ENCODE assay signal across 24 mouse cellular contexts in the genomic region with DNA sequence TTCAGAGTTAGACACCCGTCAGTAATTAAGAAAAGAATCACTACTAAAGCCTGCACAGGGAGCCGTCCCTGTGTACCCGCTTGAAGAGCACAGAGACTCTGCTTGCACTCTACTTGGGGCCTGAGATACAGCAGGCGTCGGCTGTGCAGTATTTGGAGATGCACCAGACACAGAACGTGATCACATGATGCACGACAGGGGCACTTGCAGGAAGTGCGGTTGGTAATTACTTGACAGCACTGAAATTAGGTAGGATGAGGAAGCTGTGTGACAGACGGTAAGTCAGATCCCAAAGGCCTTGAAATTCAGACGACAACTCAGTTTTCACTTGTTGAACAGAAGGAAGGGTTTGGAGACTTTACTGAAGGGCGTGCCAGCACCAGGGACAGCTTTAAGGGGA. TPM values are rescaled to one million over a fixed set of nuclear protein-coding genes. Genes with fewer than 3 reads are reported as not detected.
DNase-seq lines count a peak whose midpoint lies in the region; ATAC-seq and TF ChIP-seq lines count a peak whose summit lies in the region.
"Had no signal": no experiment of that assay in that cellular context is flagged by ENCODE, and none has a peak within 500 bp of the region (broad histone marks: within the 10 kb centered on the region; RNA-seq: fewer than 3 reads in every experiment).

No protein-coding gene starts in this region.

- H3K4me2 ChIP-seq in forebrain, postnatal 0 days (ENCODE audit: low read depth) = no peak overlapping the region
- H3K4me2 ChIP-seq: embryonic facial prominence, embryonic 15.5 days; heart, embryonic 11.5 days; hindbrain, embryonic 13.5 days; limb, embryonic 13.5 days; liver, embryonic 15.5 days; stomach, embryonic 15.5 days had no signal

- no peaks in the 10 kb centered on the region for H3K27me3 ChIP-seq in splenic B cell, adult 2 months (ENCODE audit: control insufficient read depth, insufficient read depth, low read length, poor library complexity, severe bottlenecking)
- no peaks in the 10 kb centered on the region for H3K27me3 ChIP-seq in forebrain, postnatal 0 days (ENCODE audit: insufficient read depth, low read length)
- H3K27me3 ChIP-seq: embryonic facial prominence, embryonic 15.5 days; hindbrain, embryonic 13.5 days; limb, embryonic 13.5 days; liver, embryonic 15.5 days; stomach, embryonic 15.5 days had no signal

- no peak for TF ChIP-seq CTCF in forebrain, postnatal 0 days (IDR thresholded peaks at IDR 0.05; ENCODE audit: low read depth)

- no peak overlapping the region for H3K27ac ChIP-seq in forebrain, postnatal 0 days (ENCODE audit: low read depth, low read length)
- H3K27ac ChIP-seq: embryonic facial prominence, embryonic 15.5 days; forebrain, embryonic 10.5 days; hindbrain, embryonic 13.5 days; kidney, postnatal 0 days; limb, embryonic 13.5 days; liver, embryonic 15.5 days; stomach, embryonic 15.5 days had no signal

- ATAC-seq in common myeloid progenitor, adult 5-6 weeks (replicated peaks; ENCODE audit: low read depth, poor library complexity, severe bottlenecking) = peak; percentile 56; the same call in 1 of the 2 replicates
- no peak for ATAC-seq in forebrain, postnatal 0 days
- ATAC-seq in frontal cortex, adult (ENCODE audit: low TSS enrichment) = no peak
- ATAC-seq: midbrain, embryonic 16.5 days had no signal

- no peak overlapping the region for H3K4me3 ChIP-seq in forebrain, postnatal 0 days (ENCODE audit: low read depth, low read length)
- H3K4me3 ChIP-seq: embryonic facial prominence, embryonic 15.5 days; forebrain, embryonic 10.5 days; hindbrain, embryonic 13.5 days; limb, embryonic 13.5 days; liver, embryonic 15.5 days; stomach, embryonic 15.5 days had no signal

- WGBS in forebrain, postnatal 0 days = 71% methylated on average over 11 of the region's 11 CpGs

- no peaks in the 10 kb centered on the region; the same call in 1 of the 2 replicates for H3K36me3 ChIP-seq in splenic B cell, adult 2 months (ENCODE audit: control insufficient read depth, insufficient read depth, low read length, poor library complexity, severe bottlenecking)
- peaks cover 33% of the 10 kb centered on the region for H3K36me3 ChIP-seq in forebrain, postnatal 0 days (ENCODE audit: insufficient read depth)

- peak; percentile 68 to 69 for DNase-seq in spleen, postnatal 36 days (ENCODE audit: low spot score in 2 of 2)
- no peak for DNase-seq in spleen, adult 12 weeks (ENCODE audit: low spot score)
- DNase-seq in splenic B cell, adult 2 months (ENCODE audit: low read depth, low spot score) = peak; percentile 76
- DNase-seq in forebrain, postnatal 0 days = no peak
- no peak for DNase-seq in yolk sac, embryonic 10.5 days (ENCODE audit: low spot score)
- DNase-seq in layer of hippocampus, postnatal 25 days (ENCODE audit: extremely low spot score in 1 of 2, low spot score in 1 of 2) = no peak
- DNase-seq: adrenal gland, postnatal 25 days; cerebellum, postnatal 10 days; embryo, embryonic 11 days; gastrocnemius, postnatal 36 days; heart, postnatal 14 days; kidney, adult 11 months; lung, postnatal 10 days had no signal

- no peak overlapping the region for H3K9ac ChIP-seq in forebrain, postnatal 0 days
- H3K9ac ChIP-seq: embryonic facial prominence, embryonic 15.5 days; hindbrain, embryonic 13.5 days; limb, embryonic 13.5 days; liver, embryonic 15.5 days; stomach, embryonic 15.5 days had no signal

- H3K9me3 ChIP-seq in forebrain, postnatal 0 days (ENCODE audit: low read length) = no peaks in the 10 kb centered on the region
- H3K9me3 ChIP-seq: embryonic facial prominence, embryonic 15.5 days; forebrain, embryonic 10.5 days; hindbrain, embryonic 13.5 days; limb, embryonic 13.5 days; liver, embryonic 15.5 days; stomach, embryonic 15.5 days had no signal

- no peaks in the 10 kb centered on the region for H3K4me1 ChIP-seq in forebrain, postnatal 0 days (ENCODE audit: insufficient read depth)
- H3K4me1 ChIP-seq: forebrain, embryonic 10.5 days; limb, embryonic 13.5 days; liver, embryonic 15.5 days; stomach, embryonic 15.5 days had no signal

RNA-seq across cellular contexts. Expression of gene Cdkl1, which starts 47.3 kb away (rescaled TPM):
- total RNA-seq in common myeloid progenitor, adult 5-6 weeks (2017) = 0.09 TPM in 1 of 2 replicates, not detected in the other
- total RNA-seq in forebrain, postnatal 0 days (2014; rRNA removed) = 30.8 and 35.7 TPM in 2 replicates
- polyA plus RNA-seq in forebrain, postnatal 0 days (2015; fragmentation: Nextera tagmentation; extraction: Ambion mirVana) = 13.7 and 16.9 TPM in 2 replicates
- total RNA-seq in layer of hippocampus, postnatal 25 days (2021) = 10 to 100 TPM; 20.5 to 20.9 TPM

RNA-seq across cellular contexts. Expression of gene Atl1, which starts 54.0 kb away (rescaled TPM):
- total RNA-seq in common myeloid progenitor, adult 5-6 weeks (2017) = 1.6 TPM in 2 replicates
- 156 and 163 TPM in 2 replicates for total RNA-seq in forebrain, postnatal 0 days (2014; rRNA removed)
- polyA plus RNA-seq in forebrain, postnatal 0 days (2015; fragmentation: Nextera tagmentation; extraction: Ambion mirVana) = 97.6 and 132 TPM in 2 replicates
- 100 to 1,000 TPM; 201 to 202 TPM for total RNA-seq in layer of hippocampus, postnatal 25 days (2021)

RNA-seq across cellular contexts. Expression of gene Map4k5, which starts 54.6 kb away (rescaled TPM):
- 26.6 and 57.0 TPM in 2 replicates for total RNA-seq in common myeloid progenitor, adult 5-6 weeks (2017)
- total RNA-seq in forebrain, postnatal 0 days (2014; rRNA removed) = 46.8 and 47.6 TPM in 2 replicates
- polyA plus RNA-seq in forebrain, postnatal 0 days (2015; fragmentation: Nextera tagmentation; extraction: Ambion mirVana) = 16.8 and 20.4 TPM in 2 replicates
- 10 to 100 TPM; 44.4 to 51.4 TPM for total RNA-seq in layer of hippocampus, postnatal 25 days (2021)

Comparison
In these comparisons a context has a peak if more than half of its experiments do, and no peak if none do; other contexts are left out.
1. DNase-seq: peak in spleen, postnatal 36 days (2 of 2) and splenic B cell, adult 2 months (single experiment); none in spleen, adult 12 weeks (single experiment), forebrain, postnatal 0 days (single experiment), yolk sac, embryonic 10.5 days (single experiment) and layer of hippocampus, postnatal 25 days (0 of 2).
2. RNA of gene Cdkl1, which starts 47.3 kb away (total RNA-seq): 30.8 to 35.7 TPM in forebrain, postnatal 0 days and 20.5 to 20.9 TPM in layer of hippocampus, postnatal 25 days; 0.09 TPM in common myeloid progenitor, adult 5-6 weeks; every median in the first group is over 10 times any median in the second.
3. RNA of gene Atl1, which starts 54.0 kb away (total RNA-seq): 201 to 202 TPM in layer of hippocampus, postnatal 25 days and 156 to 163 TPM in forebrain, postnatal 0 days; 1.6 TPM in common myeloid progenitor, adult 5-6 weeks; every median in the first group is over 10 times any median in the second.